Mouse (Mus musculus) liver, postnatal 0 days (tissue): ENCODE data around the gene Brap.

Source experiments
- CTCF ChIP-seq: sonication (generic); IDR thresholded peaks from 2 replicates; pipeline ENCODE4 v1.5.1; 2016; ENCODE audit warnings: antibody characterized with exemption, low read depth
- EP300 ChIP-seq: IDR thresholded peaks from 2 replicates; pipeline ENCODE4 v1.6.1; 2016; ENCODE audit warnings: antibody characterized with exemption, low read depth, mild to moderate bottlenecking

DNA sequence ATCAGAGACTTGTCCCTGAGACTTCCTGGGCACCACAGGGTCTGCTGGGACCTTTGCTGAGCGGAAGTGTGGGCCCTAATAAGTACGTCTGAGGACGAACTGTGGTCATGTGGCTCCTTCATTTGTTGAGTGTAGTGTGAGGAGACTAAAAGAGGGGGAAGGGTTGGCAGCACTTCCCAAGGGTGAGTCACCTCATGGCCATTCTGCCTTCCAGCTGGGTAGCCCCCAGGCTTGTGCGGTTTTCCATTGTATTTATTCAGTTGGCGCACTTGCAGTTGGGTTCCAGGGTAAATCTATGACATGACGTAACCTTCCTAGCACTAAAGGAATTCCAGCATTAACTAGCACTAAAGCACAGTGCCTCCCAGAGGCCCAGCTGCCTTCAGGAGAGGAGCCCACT lies 25.1 kb downstream of the Brap start:
- TF ChIP-seq CTCF, result no peak
- TF ChIP-seq EP300, result no peak
